Mouse (Mus musculus): ENCODE results near the gene Mapk11. TPM values are rescaled to one million over a fixed set of nuclear protein-coding genes. Genes with fewer than 3 reads are reported as not detected.
A peak's percentile ranks its signal among the peaks of the same experiment; 100 is the strongest.

Gene Mapk11
- polyA plus RNA-seq, 1 experiment from 2014 or later = 12.7 TPM

- H3K9me3 ChIP-seq (replicated peaks; ENCODE audit: control insufficient read depth, low read length) = no peaks in the 10 kb centered on the region
- H3K4me1 ChIP-seq (ENCODE audit: control insufficient read depth, insufficient read depth, low read length) = peaks cover 7% of the 10 kb centered on the region
- H3K4me2 ChIP-seq (ENCODE audit: low read depth, low read length) = no peak overlapping the region
- DNase-seq (ENCODE audit: low spot score) = no peak
- H3K27ac ChIP-seq (replicated peaks; ENCODE audit: low read depth, low read length) = no peak overlapping the region
- no peak overlapping the region for H3K9ac ChIP-seq (replicated peaks; ENCODE audit: low read length)
- WGBS = 53% methylated on average over 5 of the region's 5 CpGs
- no peak for ATAC-seq (replicated peaks; ENCODE audit: insufficient number of reproducible peaks, low FRiP score, low TSS enrichment, low read depth)
- no peaks in the 10 kb centered on the region for H3K27me3 ChIP-seq (ENCODE audit: control insufficient read depth, insufficient read depth, low read length)
- no peaks in the 10 kb centered on the region; the same call in 1 of the 2 replicates for H3K36me3 ChIP-seq (replicated peaks; ENCODE audit: control insufficient read depth, insufficient read depth, low read depth, low read length)
- no peak overlapping the region for H3K4me3 ChIP-seq (ENCODE audit: low read depth, low read length)
Measured at GRCm38 (mm10) chr15:89182842-89183241, 33.4 kb upstream of the Mapk11 start.

GRCm38 (mm10) chr15:89182328-89182741, 32.9 kb upstream of the Mapk11 start:
- H3K36me3 ChIP-seq (replicated peaks; ENCODE audit: control insufficient read depth, insufficient read depth, low read depth, low read length) = no peaks in the 10 kb centered on the region; the same call in 1 of the 2 replicates
- no peaks in the 10 kb centered on the region for H3K9me3 ChIP-seq (replicated peaks; ENCODE audit: control insufficient read depth, low read length)
- no peaks in the 10 kb centered on the region for H3K27me3 ChIP-seq (ENCODE audit: control insufficient read depth, insufficient read depth, low read length)
- H3K4me1 ChIP-seq (ENCODE audit: control insufficient read depth, insufficient read depth, low read length) = peaks cover 7% of the 10 kb centered on the region
- ATAC-seq (replicated peaks; ENCODE audit: insufficient number of reproducible peaks, low FRiP score, low TSS enrichment, low read depth) (no peak), DNase-seq (ENCODE audit: low spot score) (peak; percentile 47)
- no peak overlapping the region for H3K4me2 ChIP-seq (ENCODE audit: low read depth, low read length)
- H3K27ac ChIP-seq (replicated peaks; ENCODE audit: low read depth, low read length) = no peak overlapping the region
- no peak overlapping the region for H3K4me3 ChIP-seq (ENCODE audit: low read depth, low read length)
- no peak overlapping the region for H3K9ac ChIP-seq (replicated peaks; ENCODE audit: low read length)
- 27% methylated on average over 6 of the region's 6 CpGs for WGBS

GRCm38 (mm10) chr15:89181561-89182270, 32.3 kb upstream of the Mapk11 start:
- ATAC-seq (replicated peaks; ENCODE audit: insufficient number of reproducible peaks, low FRiP score, low TSS enrichment, low read depth) (no peak), DNase-seq (ENCODE audit: low spot score) (no peak)
- H3K4me1 ChIP-seq (ENCODE audit: control insufficient read depth, insufficient read depth, low read length) = peaks cover 13% of the 10 kb centered on the region
- 68% methylated on average over 10 of the region's 10 CpGs for WGBS
- H3K4me3 ChIP-seq (ENCODE audit: low read depth, low read length) = no peak overlapping the region
- no peak overlapping the region for H3K9ac ChIP-seq (replicated peaks; ENCODE audit: low read length)
- no peaks in the 10 kb centered on the region for H3K9me3 ChIP-seq (replicated peaks; ENCODE audit: control insufficient read depth, low read length)
- no peak overlapping the region; the same call in 1 of the 2 replicates for H3K4me2 ChIP-seq (ENCODE audit: low read depth, low read length)
- no peak overlapping the region for H3K27ac ChIP-seq (replicated peaks; ENCODE audit: low read depth, low read length)
- no peaks in the 10 kb centered on the region for H3K27me3 ChIP-seq (ENCODE audit: control insufficient read depth, insufficient read depth, low read length)
- no peaks in the 10 kb centered on the region; the same call in 1 of the 2 replicates for H3K36me3 ChIP-seq (replicated peaks; ENCODE audit: control insufficient read depth, insufficient read depth, low read depth, low read length)

DNA sequence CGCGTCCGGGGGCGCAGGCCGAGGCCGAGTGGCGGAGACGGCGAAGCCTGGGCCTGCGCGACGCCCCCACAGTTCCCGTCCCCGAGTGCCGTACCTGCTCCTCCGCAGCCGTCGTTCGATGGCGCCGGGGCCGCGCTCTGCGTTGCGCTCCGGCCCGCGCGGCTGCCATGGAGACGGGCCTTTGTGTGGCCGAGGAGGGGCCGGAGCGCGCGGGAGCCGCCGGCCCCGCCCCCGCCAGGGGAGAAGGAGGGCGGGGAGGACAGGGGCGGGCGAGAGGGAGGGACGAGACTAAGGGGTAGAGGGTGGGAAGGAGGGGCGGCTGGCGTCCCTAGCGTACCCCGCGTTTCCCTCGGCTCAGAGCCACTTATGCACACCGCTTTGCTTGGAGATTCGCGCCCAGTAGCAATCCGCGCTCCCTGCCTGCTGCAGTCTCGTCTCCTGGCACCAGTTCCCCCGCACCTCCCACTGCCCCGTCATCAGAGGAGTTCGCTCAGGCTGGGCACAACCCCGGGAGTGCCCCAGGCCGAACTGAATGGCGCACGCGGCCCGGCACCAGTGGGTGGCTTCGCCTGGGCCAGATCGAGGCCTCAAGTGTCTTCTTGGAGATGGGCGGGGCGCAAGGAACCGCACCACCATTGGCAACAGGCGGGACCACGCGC, 31.3 kb upstream of the Mapk11 start, which contains the start of gene Plxnb2:
TSS of gene Plxnb2 (minus strand) at position 218 of the 659 bp plus-strand sequence.
- H3K9ac ChIP-seq (replicated peaks; ENCODE audit: low read length) = peak within 1 kb of the TSS; percentile 83
- H3K9me3 ChIP-seq (replicated peaks; ENCODE audit: control insufficient read depth, low read length) = no peaks in the 10 kb centered on the region
- H3K4me1 ChIP-seq (ENCODE audit: control insufficient read depth, insufficient read depth, low read length) = peaks cover 15% of the 10 kb centered on the region
- H3K27me3 ChIP-seq (ENCODE audit: control insufficient read depth, insufficient read depth, low read length) = no peaks in the 10 kb centered on the region
- peak within 1 kb of the TSS; percentile 73 for H3K4me3 ChIP-seq (ENCODE audit: low read depth, low read length)
- peak; percentile 93 for DNase-seq (ENCODE audit: low spot score)
- H3K36me3 ChIP-seq (replicated peaks; ENCODE audit: control insufficient read depth, insufficient read depth, low read depth, low read length) = no peaks in the 10 kb centered on the region; the same call in 1 of the 2 replicates
- WGBS = under 1% methylated on average over 47 of the region's 72 CpGs
- peak within 1 kb of the TSS; percentile 86 for H3K27ac ChIP-seq (replicated peaks; ENCODE audit: low read depth, low read length)
- peak; percentile 87 for ATAC-seq (replicated peaks; ENCODE audit: insufficient number of reproducible peaks, low FRiP score, low TSS enrichment, low read depth)
- peak within 1 kb of the TSS; percentile 83 for H3K4me2 ChIP-seq (ENCODE audit: low read depth, low read length)

GRCm38 (mm10) chr15:89180081-89180541, 30.7 kb upstream of the Mapk11 start:
- DNase-seq (ENCODE audit: low spot score) = no peak
- H3K4me1 ChIP-seq (ENCODE audit: control insufficient read depth, insufficient read depth, low read length) = peaks cover 15% of the 10 kb centered on the region
- under 1% methylated on average over 26 of the region's 26 CpGs for WGBS
- H3K4me2 ChIP-seq (ENCODE audit: low read depth, low read length) = peak overlapping the region; percentile 83
- ATAC-seq (replicated peaks; ENCODE audit: insufficient number of reproducible peaks, low FRiP score, low TSS enrichment, low read depth) = no peak
- H3K4me3 ChIP-seq (ENCODE audit: low read depth, low read length) = peak overlapping the region; percentile 73
- H3K9ac ChIP-seq (replicated peaks; ENCODE audit: low read length) = peak overlapping the region; percentile 83
- H3K36me3 ChIP-seq (replicated peaks; ENCODE audit: control insufficient read depth, insufficient read depth, low read depth, low read length) = no peaks in the 10 kb centered on the region; the same call in 1 of the 2 replicates
- H3K27ac ChIP-seq (replicated peaks; ENCODE audit: low read depth, low read length) = peak overlapping the region; percentile 86
- no peaks in the 10 kb centered on the region for H3K9me3 ChIP-seq (replicated peaks; ENCODE audit: control insufficient read depth, low read length)
- H3K27me3 ChIP-seq (ENCODE audit: control insufficient read depth, insufficient read depth, low read length) = no peaks in the 10 kb centered on the region

DNA sequence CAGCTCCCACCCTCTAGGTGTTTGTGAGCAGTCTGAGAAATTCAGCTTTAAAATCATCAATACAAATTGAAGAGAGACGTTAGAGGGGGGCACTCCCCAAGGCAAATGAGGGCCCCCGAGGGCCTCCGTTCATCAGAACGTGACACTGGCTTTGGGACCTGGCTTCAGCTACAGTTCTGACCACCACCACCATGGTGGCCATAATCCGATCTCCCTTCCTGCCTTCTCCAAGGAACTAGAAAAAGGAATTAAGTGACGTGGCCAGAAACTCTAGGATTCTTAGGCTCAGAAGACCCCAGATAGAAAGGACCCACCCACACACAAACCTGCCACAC, 30.2 kb upstream of the Mapk11 start:
- DNase-seq (ENCODE audit: low spot score) (no peak), ATAC-seq (replicated peaks; ENCODE audit: insufficient number of reproducible peaks, low FRiP score, low TSS enrichment, low read depth) (no peak)
- H3K9me3 ChIP-seq (replicated peaks; ENCODE audit: control insufficient read depth, low read length) = no peaks in the 10 kb centered on the region
- peak overlapping the region; percentile 73 for H3K4me3 ChIP-seq (ENCODE audit: low read depth, low read length)
- H3K27ac ChIP-seq (replicated peaks; ENCODE audit: low read depth, low read length) = peak overlapping the region; percentile 23
- H3K27me3 ChIP-seq (ENCODE audit: control insufficient read depth, insufficient read depth, low read length) = no peaks in the 10 kb centered on the region
- no peaks in the 10 kb centered on the region; the same call in 1 of the 2 replicates for H3K36me3 ChIP-seq (replicated peaks; ENCODE audit: control insufficient read depth, insufficient read depth, low read depth, low read length)
- H3K9ac ChIP-seq (replicated peaks; ENCODE audit: low read length) = peak overlapping the region; percentile 83
- H3K4me2 ChIP-seq (ENCODE audit: low read depth, low read length) = peak overlapping the region; percentile 83
- H3K4me1 ChIP-seq (ENCODE audit: control insufficient read depth, insufficient read depth, low read length) = peaks cover 15% of the 10 kb centered on the region
- under 1% methylated on average over 6 of the region's 6 CpGs for WGBS

GRCm38 (mm10) chr15:89178954-89179629, 29.7 kb upstream of the Mapk11 start:
- 3% methylated on average over 14 of the region's 16 CpGs for WGBS
- peaks cover 15% of the 10 kb centered on the region for H3K4me1 ChIP-seq (ENCODE audit: control insufficient read depth, insufficient read depth, low read length)
- ATAC-seq (replicated peaks; ENCODE audit: insufficient number of reproducible peaks, low FRiP score, low TSS enrichment, low read depth) = no peak

More at GRCm38 (mm10) chr15:89178954-89179629, 29.7 kb upstream of the Mapk11 start:
- H3K9ac ChIP-seq (replicated peaks; ENCODE audit: low read length) = peak overlapping the region; percentile 83
- H3K4me2 ChIP-seq (ENCODE audit: low read depth, low read length) = peak overlapping the region; percentile 83
- H3K27me3 ChIP-seq (ENCODE audit: control insufficient read depth, insufficient read depth, low read length) = no peaks in the 10 kb centered on the region
- peak overlapping the region; percentile 73 for H3K4me3 ChIP-seq (ENCODE audit: low read depth, low read length)
- no peaks in the 10 kb centered on the region for H3K9me3 ChIP-seq (replicated peaks; ENCODE audit: control insufficient read depth, low read length)
- H3K36me3 ChIP-seq (replicated peaks; ENCODE audit: control insufficient read depth, insufficient read depth, low read depth, low read length) = no peaks in the 10 kb centered on the region; the same call in 1 of the 2 replicates
- peak; percentile 77 for DNase-seq (ENCODE audit: low spot score)
- H3K27ac ChIP-seq (replicated peaks; ENCODE audit: low read depth, low read length) = peak overlapping the region; percentile 23

Data from embryonic facial prominence, embryonic 11.5 days (tissue).